Mouse (Mus musculus): ENCODE data around the gene Ogfod2.

DNA sequence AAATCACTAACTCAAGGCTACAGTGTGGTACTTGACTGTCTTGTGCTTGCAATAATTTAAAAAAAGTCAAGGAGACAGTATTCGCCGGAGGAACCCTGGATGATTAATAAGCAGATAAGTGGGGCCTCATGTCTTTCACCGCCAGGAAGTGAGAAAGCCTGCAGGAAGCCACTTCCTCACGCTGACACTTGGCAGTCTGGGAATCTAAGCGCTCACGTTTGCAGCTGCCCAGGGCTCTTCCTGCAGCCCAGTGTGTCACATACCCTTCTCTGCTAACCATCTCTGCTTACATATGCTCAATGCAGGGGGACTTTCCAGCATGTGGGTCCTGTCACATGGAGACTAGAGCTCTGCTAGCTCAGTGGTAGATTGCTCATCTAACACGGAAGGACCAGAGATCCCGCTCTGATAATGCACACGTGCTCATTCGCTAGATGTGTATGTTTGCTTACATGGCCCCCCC lies 37.2 kb upstream of the Ogfod2 start:
- TF ChIP-seq CTCF (IDR thresholded peaks at IDR 0.05; ENCODE audit: control insufficient read depth, insufficient read depth, insufficient read length) (no peak), FOSL1 (IDR thresholded peaks at IDR 0.05; ENCODE audit: insufficient read depth, low read length, poor library complexity, severe bottlenecking) (no peak), CEBPB (IDR thresholded peaks at IDR 0.05; ENCODE audit: low read depth) (no peak)

Measured in C2C12 (cell line).